Mouse (Mus musculus): ENCODE results near the gene Siglech.

GRCm38 (mm10) chr7:55737125-55737912, 30.7 kb upstream of the Siglech start:
- TF ChIP-seq POLR2A (IDR thresholded peaks at IDR 0.05; ENCODE audit: low read depth, low read length) (no peak), CTCF (IDR thresholded peaks at IDR 0.05; ENCODE audit: extremely low read depth, insufficient read length, insufficient replicate concordance, low read depth, low read length) (no peak)
